Mouse (Mus musculus) urinary bladder, postnatal 25 days (tissue): ENCODE measurements around the gene Unc119b.
A peak's percentile ranks its signal among the peaks of the same experiment; 100 is the strongest.
"Not testable (repeated sequence)": the region's sequence is repeated elsewhere in the genome, so short reads cannot be mapped to it uniquely, and the experiment has no call there.

ENCODE experiments used
- DNase-seq: peaks from one replicate; pipeline ENCODE4 v3.0.0; 2022; ENCODE audit warnings: low spot score

Unc119b gene

GRCm38 (mm10) chr5:115134234-115135165 lies at the start of gene Unc119b:
Gene Unc119b (minus strand): TSS chr5:115134975.
- DNase-seq, result peak; percentile 89

GRCm38 (mm10) chr5:115183482-115183881 lies 48.7 kb upstream of the Unc119b start:
- DNase-seq, result no peak

GRCm38 (mm10) chr5:115182925-115183324 lies 48.1 kb upstream of the Unc119b start:
- DNase-seq, result no peak

- DNase-seq, result no peak
Measured at GRCm38 (mm10) chr5:115181248-115181940, 46.6 kb upstream of the Unc119b start.

GRCm38 (mm10) chr5:115179596-115179995 lies 44.8 kb upstream of the Unc119b start:
- DNase-seq, result no peak

- no peak for DNase-seq
Measured at GRCm38 (mm10) chr5:115177866-115178265, 43.1 kb upstream of the Unc119b start.

GRCm38 (mm10) chr5:115174554-115174953 lies 39.8 kb upstream of the Unc119b start:
- DNase-seq, result no peak

GRCm38 (mm10) chr5:115170150-115170549 lies 35.4 kb upstream of the Unc119b start:
- DNase-seq, result no peak

GRCm38 (mm10) chr5:115168641-115169415 lies 34.1 kb upstream of the Unc119b start:
- DNase-seq, result no peak

GRCm38 (mm10) chr5:115167396-115167795 lies 32.6 kb upstream of the Unc119b start:
- no peak for DNase-seq

GRCm38 (mm10) chr5:115166815-115167194 lies 32.0 kb upstream of the Unc119b start:
- no peak for DNase-seq

GRCm38 (mm10) chr5:115165895-115166814 lies 31.4 kb upstream of the Unc119b start:
- no peak for DNase-seq

- DNase-seq, result no peak
Measured at GRCm38 (mm10) chr5:115165351-115165750, 30.6 kb upstream of the Unc119b start.

- not testable (repeated sequence) for DNase-seq
Measured at GRCm38 (mm10) chr5:115164446-115164845, 29.7 kb upstream of the Unc119b start.

- DNase-seq, result peak; percentile 62
Measured at GRCm38 (mm10) chr5:115163563-115163962, 28.8 kb upstream of the Unc119b start.

- DNase-seq, result not testable (repeated sequence)
Measured at GRCm38 (mm10) chr5:115161940-115162279, 27.1 kb upstream of the Unc119b start.

- no peak for DNase-seq
Measured at GRCm38 (mm10) chr5:115161064-115161939, 26.5 kb upstream of the Unc119b start.

- no peak for DNase-seq
Measured at GRCm38 (mm10) chr5:115160655-115161054, 25.9 kb upstream of the Unc119b start.

- DNase-seq, result no peak
Measured at GRCm38 (mm10) chr5:115159165-115159564, 24.4 kb upstream of the Unc119b start.
